Mouse (Mus musculus) C2C12 (cell line): ENCODE measurements around the gene Hipk2. TPM values are rescaled to one million over a fixed set of nuclear protein-coding genes. Genes with fewer than 3 reads are reported as not detected.
A peak's percentile ranks its signal among the peaks of the same experiment; 100 is the strongest.

ENCODE experiments used
- H3K27me3 ChIP-seq: one replicate; pipeline ENCODE4 v1.6.1; 2011; ENCODE audit not compliant: control insufficient read depth, insufficient read depth, insufficient read length
- H3K36me3 ChIP-seq: one replicate; pipeline ENCODE4 v1.6.1; 2011; ENCODE audit not compliant: control insufficient read depth, insufficient read depth
- H3K4me3 ChIP-seq: one replicate; pipeline ENCODE4 v1.5.1; 2011; ENCODE audit warnings: mild to moderate bottlenecking, control low read depth; ENCODE audit not compliant: poor library complexity, insufficient read depth, severe bottlenecking
- H3K79me2 ChIP-seq: one replicate; pipeline ENCODE4 v1.6.1; 2011; ENCODE audit not compliant: control insufficient read depth, insufficient read depth
- H3K79me3 ChIP-seq: one replicate; pipeline ENCODE4 v1.6.1; 2011; ENCODE audit warnings: low read depth, control low read depth
- H3ac ChIP-seq: one replicate; pipeline ENCODE3; 2011; ENCODE audit warnings: low read depth; ENCODE audit not compliant: control insufficient read depth, insufficient read length
- CEBPB ChIP-seq: IDR thresholded peaks from one replicate; pipeline ENCODE4 v1.6.1; 2011; ENCODE audit warnings: low read depth, mild to moderate bottlenecking, control low read depth, moderate library complexity
- CTCF ChIP-seq: IDR thresholded peaks from one replicate; pipeline ENCODE4 v1.5.1; 2011; ENCODE audit not compliant: control insufficient read depth, insufficient read depth, insufficient read length
- FOSL1 ChIP-seq: IDR thresholded peaks from one replicate; pipeline ENCODE4 v1.8.0; 2011; ENCODE audit warnings: mild to moderate bottlenecking, low read length; ENCODE audit not compliant: poor library complexity, insufficient read depth, severe bottlenecking
- MAX ChIP-seq: IDR thresholded peaks from one replicate; pipeline ENCODE4 v1.6.1; 2011; ENCODE audit warnings: mild to moderate bottlenecking, control low read depth
- MYOD1 ChIP-seq: IDR thresholded peaks from one replicate; pipeline ENCODE4 v1.6.1; 2011; ENCODE audit warnings: low read depth; ENCODE audit not compliant: control insufficient read depth, insufficient read length
- MYOG ChIP-seq: IDR thresholded peaks from one replicate; pipeline ENCODE4 v1.6.1; 2011; ENCODE audit not compliant: control insufficient read depth, insufficient read length; ENCODE audit errors: extremely low read depth
- USF1 ChIP-seq: IDR thresholded peaks from one replicate; pipeline ENCODE4 v1.6.1; 2011; ENCODE audit warnings: low read depth, mild to moderate bottlenecking, control low read depth, moderate library complexity
- polyA plus RNA-seq: library from polyadenylated mRNA; unstranded; fragments of >200 nt; fragmentation: generic; extraction: Trizol; gene quantifications from one replicate; pipeline ENCODE4 v1.2.1, GENCODE M21; 2012; ENCODE audit warnings: missing spikeins

The Hipk2 gene
- polyA plus RNA-seq, 1 experiment: 13.6 TPM

GRCm38 (mm10) chr6:38702810-38703399, 173.1 kb downstream of the Hipk2 start:
- Histone ChIP-seq H3K27me3 (no peaks in the 10 kb centered on the region), H3ac (no peak overlapping the region), H3K79me2 (no peaks in the 10 kb centered on the region), H3K79me3 (no peaks in the 10 kb centered on the region), H3K36me3 (peaks cover 22% of the 10 kb centered on the region), H3K4me3 (no peak overlapping the region)
- TF ChIP-seq USF1 (no peak), FOSL1 (no peak), MYOD1 (no peak), CEBPB (no peak)

- TF ChIP-seq MAX (no peak), CTCF (no peak), FOSL1 (no peak), CEBPB (no peak), MYOD1 (no peak), MYOG (no peak), USF1 (no peak)
- H3K36me3 ChIP-seq: peaks cover 22% of the 10 kb centered on the region
- H3K79me3 ChIP-seq: no peaks in the 10 kb centered on the region
These were observed 174.5 kb downstream of the Hipk2 start for GRCm38 (mm10) chr6:38701421-38701820.

GRCm38 (mm10) chr6:38698233-38698889, 177.6 kb downstream of the Hipk2 start:
- TF ChIP-seq FOSL1 (no peak), USF1 (no peak), MYOG (no peak), MYOD1 (no peak), CEBPB (no peak), CTCF (no peak), MAX (no peak)
- Histone ChIP-seq H3K36me3 (peaks cover 25% of the 10 kb centered on the region), H3K27me3 (no peaks in the 10 kb centered on the region), H3K79me2 (no peaks in the 10 kb centered on the region), H3K4me3 (no peak overlapping the region), H3K79me3 (no peaks in the 10 kb centered on the region), H3ac (no peak overlapping the region)

More at GRCm38 (mm10) chr6:38701421-38701820, 174.5 kb downstream of the Hipk2 start:
- Histone ChIP-seq H3ac (no peak overlapping the region), H3K4me3 (no peak overlapping the region), H3K79me2 (no peaks in the 10 kb centered on the region), H3K27me3 (no peaks in the 10 kb centered on the region)

- Histone ChIP-seq H3K36me3 (peaks cover 21% of the 10 kb centered on the region), H3K27me3 (no peaks in the 10 kb centered on the region), H3ac (no peak overlapping the region), H3K79me3 (no peaks in the 10 kb centered on the region), H3K79me2 (no peaks in the 10 kb centered on the region), H3K4me3 (no peak overlapping the region)
- TF ChIP-seq USF1: no peak
- TF ChIP-seq MAX: no peak
- TF ChIP-seq MYOD1: no peak
- no peak for TF ChIP-seq FOSL1
- TF ChIP-seq CTCF: no peak
- TF ChIP-seq MYOG: no peak
- no peak for TF ChIP-seq CEBPB
These were observed 179.4 kb downstream of the Hipk2 start for GRCm38 (mm10) chr6:38696570-38696969.

- H3K79me3 ChIP-seq: no peaks in the 10 kb centered on the region
- H3K79me2 ChIP-seq: no peaks in the 10 kb centered on the region
- H3K27me3 ChIP-seq: no peaks in the 10 kb centered on the region
- H3K4me3 ChIP-seq: no peak overlapping the region
- no peak overlapping the region for H3ac ChIP-seq
- TF ChIP-seq CTCF: peak; percentile 43
- TF ChIP-seq USF1: no peak
- peaks cover 21% of the 10 kb centered on the region for H3K36me3 ChIP-seq
These were observed 180.4 kb downstream of the Hipk2 start for GRCm38 (mm10) chr6:38695380-38696054.

- no peak for TF ChIP-seq MYOG
- TF ChIP-seq FOSL1: no peak
- no peak for TF ChIP-seq MAX
- no peak for TF ChIP-seq CEBPB
- TF ChIP-seq CTCF: no peak
- peaks cover 5% of the 10 kb centered on the region for H3K36me3 ChIP-seq
These were observed 183.4 kb downstream of the Hipk2 start for GRCm38 (mm10) chr6:38692556-38692955.

More at GRCm38 (mm10) chr6:38692556-38692955, 183.4 kb downstream of the Hipk2 start:
- Histone ChIP-seq H3K79me2 (no peaks in the 10 kb centered on the region), H3ac (no peak overlapping the region), H3K27me3 (no peaks in the 10 kb centered on the region), H3K4me3 (no peak overlapping the region), H3K79me3 (no peaks in the 10 kb centered on the region)
